8 mouse cellular contexts compared by ENCODE assay signal in genomic region chrX:44789036-44789760, GRCm38 (mm10). TPM values are rescaled to one million over a fixed set of nuclear protein-coding genes. Genes with fewer than 3 reads are reported as not detected.
DNase-seq lines count a peak whose midpoint lies in the region; ATAC-seq and TF ChIP-seq lines count a peak whose summit lies in the region.

No protein-coding gene starts in this region.

- peak overlapping the region; percentile 40 for H3K9ac ChIP-seq in lung, embryonic 14.5 days
- peak overlapping the region; percentile 60 for H3K9ac ChIP-seq in heart, embryonic 15.5 days
- peak overlapping the region; percentile 71 for H3K9ac ChIP-seq in limb, embryonic 14.5 days (ENCODE audit: low read depth, low read length, severe bottlenecking)
- H3K9ac ChIP-seq in stomach, embryonic 14.5 days (replicated peaks; ENCODE audit: low read depth, low read length) = peak overlapping the region; percentile 42

- no peak for DNase-seq in lung, embryonic 14.5 days
- DNase-seq in lung, postnatal 14 days = no peak
- peak; percentile 38 to 41 for DNase-seq in cerebellum, postnatal 25 days
- DNase-seq in limb, embryonic 14.5 days (ENCODE audit: low spot score) = no peak
- DNase-seq in Muller cell, postnatal 12 days (ENCODE audit: inconsistent ontology term) = no peak
- DNase-seq in thymus, postnatal 10 days (ENCODE audit: low spot score in 2 of 2) = no peak

- ATAC-seq in lung, embryonic 14.5 days (ENCODE audit: insufficient read depth) = peak; percentile 64; the same call in 1 of the 2 replicates
- ATAC-seq in heart, embryonic 15.5 days (replicated peaks; ENCODE audit: insufficient number of reproducible peaks, insufficient read depth, low FRiP score, low read depth) = no peak
- ATAC-seq in limb, embryonic 14.5 days (ENCODE audit: low FRiP score, low read depth) = no peak
- ATAC-seq in stomach, embryonic 14.5 days (ENCODE audit: insufficient number of reproducible peaks, insufficient read depth, low FRiP score, low read depth) = peak; percentile 65; the same call in 1 of the 2 replicates

- peak overlapping the region; percentile 40 for H3K4me3 ChIP-seq in lung, embryonic 14.5 days (ENCODE audit: low read depth, low read length)
- peak overlapping the region; percentile 57 for H3K4me3 ChIP-seq in heart, embryonic 15.5 days
- H3K4me3 ChIP-seq in limb, embryonic 14.5 days (replicated peaks; ENCODE audit: low read length) = peak overlapping the region; percentile 49
- peak overlapping the region; percentile 44 for H3K4me3 ChIP-seq in stomach, embryonic 14.5 days (ENCODE audit: low read depth, low read length)

- TF ChIP-seq POLR2A in limb, embryonic 14.5 days (IDR thresholded peaks at IDR 0.05; ENCODE audit: borderline replicate concordance, extremely low read depth, insufficient read depth, insufficient read length) = no peak

- H3K9me3 ChIP-seq in lung, embryonic 14.5 days (ENCODE audit: low read depth, low read length) = no peaks in the 10 kb centered on the region
- no peaks in the 10 kb centered on the region for H3K9me3 ChIP-seq in heart, embryonic 15.5 days (replicated peaks)
- H3K9me3 ChIP-seq in limb, embryonic 14.5 days (ENCODE audit: control insufficient read depth, low read length) = no peaks in the 10 kb centered on the region
- H3K9me3 ChIP-seq in stomach, embryonic 14.5 days (ENCODE audit: control insufficient read depth, low read depth, low read length) = no peaks in the 10 kb centered on the region

- 28% methylated on average over 32 of the region's 36 CpGs for WGBS in lung, embryonic 14.5 days
- WGBS in heart, embryonic 15.5 days = 33% methylated on average over 35 of the region's 36 CpGs
- 45% methylated on average over 32 of the region's 36 CpGs for WGBS in limb, embryonic 14.5 days
- 32% methylated on average over 36 of the region's 36 CpGs for WGBS in stomach, embryonic 14.5 days

- H3K4me2 ChIP-seq in lung, embryonic 14.5 days = peak overlapping the region; percentile 73
- peak overlapping the region; percentile 86 for H3K4me2 ChIP-seq in heart, embryonic 15.5 days
- peak overlapping the region; percentile 58 for H3K4me2 ChIP-seq in limb, embryonic 14.5 days (replicated peaks; ENCODE audit: low read depth, low read length, severe bottlenecking)
- peak overlapping the region; percentile 55 for H3K4me2 ChIP-seq in stomach, embryonic 14.5 days (replicated peaks; ENCODE audit: low read depth, low read length)

- TF ChIP-seq CTCF in lung, embryonic 14.5 days (IDR thresholded peaks at IDR 0.05; ENCODE audit: low read depth) = no peak

- no peaks in the 10 kb centered on the region for H3K36me3 ChIP-seq in lung, embryonic 14.5 days (ENCODE audit: insufficient read depth)
- no peaks in the 10 kb centered on the region for H3K36me3 ChIP-seq in heart, embryonic 15.5 days
- H3K36me3 ChIP-seq in limb, embryonic 14.5 days (ENCODE audit: control insufficient read depth, insufficient read depth, low read length) = no peaks in the 10 kb centered on the region
- H3K36me3 ChIP-seq in stomach, embryonic 14.5 days (ENCODE audit: control insufficient read depth, insufficient read depth, low read length) = no peaks in the 10 kb centered on the region

- no peak overlapping the region for H3K27ac ChIP-seq in lung, embryonic 14.5 days (ENCODE audit: low read depth)
- H3K27ac ChIP-seq in heart, embryonic 15.5 days = no peak overlapping the region
- no peak overlapping the region for H3K27ac ChIP-seq in limb, embryonic 14.5 days (replicated peaks; ENCODE audit: low read depth, low read length)
- H3K27ac ChIP-seq in stomach, embryonic 14.5 days (ENCODE audit: low read length) = no peak overlapping the region

- H3K27me3 ChIP-seq in lung, embryonic 14.5 days (ENCODE audit: insufficient read depth, low read length) = no peaks in the 10 kb centered on the region
- no peaks in the 10 kb centered on the region for H3K27me3 ChIP-seq in heart, embryonic 15.5 days
- H3K27me3 ChIP-seq in limb, embryonic 14.5 days (ENCODE audit: control insufficient read depth, insufficient read depth, low read length) = no peaks in the 10 kb centered on the region
- H3K27me3 ChIP-seq in stomach, embryonic 14.5 days (ENCODE audit: control insufficient read depth, insufficient read depth, low read length) = no peaks in the 10 kb centered on the region

- no peaks in the 10 kb centered on the region for H3K4me1 ChIP-seq in lung, embryonic 14.5 days (ENCODE audit: insufficient read depth)
- no peaks in the 10 kb centered on the region for H3K4me1 ChIP-seq in heart, embryonic 15.5 days (replicated peaks)
- no peaks in the 10 kb centered on the region for H3K4me1 ChIP-seq in limb, embryonic 14.5 days (ENCODE audit: control insufficient read depth, insufficient read depth, low read length)
- no peaks in the 10 kb centered on the region for H3K4me1 ChIP-seq in stomach, embryonic 14.5 days (ENCODE audit: control insufficient read depth, insufficient read depth, low read length)

RNA-seq across cellular contexts. Expression of gene Dcaf12l1, which starts 0.8 kb away (rescaled TPM):
- polyA plus RNA-seq in lung, embryonic 14.5 days (2014; fragmentation: Nextera tagmentation; extraction: Ambion mirVana) = 3.0 and 3.3 TPM in 2 replicates
- polyA plus RNA-seq in heart, embryonic 15.5 days (2015; fragmentation: Nextera tagmentation; extraction: Ambion mirVana) = 4.4 and 5.1 TPM in 2 replicates
- 9.2 and 13.1 TPM in 2 replicates for polyA plus RNA-seq in limb, embryonic 14.5 days (2012; rRNA removed)
- 12.5 TPM in 2 replicates for polyA plus RNA-seq in limb, embryonic 14.5 days (2014; fragmentation: Nextera tagmentation; extraction: Ambion mirVana)
- polyA plus RNA-seq in stomach, embryonic 14.5 days (2014; fragmentation: Nextera tagmentation; extraction: Ambion mirVana) = 12.1 and 13.8 TPM in 2 replicates

Comparison
In these comparisons a context has a peak if more than half of its experiments do, and no peak if none do; other contexts are left out.
1. ATAC-seq: peak in lung, embryonic 14.5 days (single experiment) and stomach, embryonic 14.5 days (single experiment); none in heart, embryonic 15.5 days (single experiment) and limb, embryonic 14.5 days (single experiment).
2. DNase-seq: peak in cerebellum, postnatal 25 days (2 of 2); none in lung, embryonic 14.5 days (single experiment), lung, postnatal 14 days (single experiment), limb, embryonic 14.5 days (single experiment), Muller cell, postnatal 12 days (single experiment) and thymus, postnatal 10 days (0 of 2).
3. Peak in every context shown above with its lines, with median percentiles within 50 percentile points of each other: H3K4me2 ChIP-seq, H3K4me3 ChIP-seq and H3K9ac ChIP-seq.